ENCODE assay signal across 11 mouse cellular contexts in the genomic region with DNA sequence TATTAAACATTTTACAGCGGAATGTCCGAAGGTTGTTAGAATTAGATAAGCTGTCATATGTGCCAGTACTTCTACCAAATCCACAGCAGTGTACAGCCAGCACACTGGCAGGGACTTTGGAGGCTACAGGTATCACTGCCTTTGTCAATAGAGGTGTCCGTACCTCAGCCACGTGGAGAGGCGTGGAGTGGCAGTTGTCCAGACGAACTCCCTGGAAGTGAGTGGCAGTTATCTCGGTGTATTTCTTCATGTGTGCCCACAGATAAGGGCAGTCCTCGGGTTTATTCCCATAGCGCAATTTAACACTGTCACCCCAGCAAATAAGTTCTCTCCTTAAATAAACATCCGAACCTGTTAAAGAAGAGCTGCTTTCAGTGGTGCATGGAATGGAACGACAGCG.
"Had no signal": no experiment of that assay in that cellular context is flagged by ENCODE, and none has a peak within 500 bp of the region (broad histone marks: within the 10 kb centered on the region; RNA-seq: fewer than 3 reads in every experiment).

No protein-coding gene starts in this region.

- H3K27me3 ChIP-seq: limb, embryonic 13.5 days; midbrain, embryonic 15.5 days; neural tube, embryonic 12.5 days had no signal

- H3K27ac ChIP-seq: hindbrain, postnatal 0 days; limb, embryonic 13.5 days; midbrain, embryonic 15.5 days; neural tube, embryonic 12.5 days; stomach, postnatal 0 days had no signal

- H3K9me3 ChIP-seq: limb, embryonic 13.5 days; midbrain, embryonic 15.5 days; neural tube, embryonic 12.5 days had no signal

- ATAC-seq: hindbrain, postnatal 0 days; midbrain, embryonic 15.5 days had no signal

- H3K4me2 ChIP-seq: limb, embryonic 13.5 days; midbrain, embryonic 11.5 days; midbrain, embryonic 15.5 days; neural tube, embryonic 12.5 days had no signal

- H3K4me1 ChIP-seq: limb, embryonic 13.5 days; midbrain, embryonic 15.5 days; neural tube, embryonic 12.5 days had no signal

- H3K9ac ChIP-seq: limb, embryonic 13.5 days; midbrain, embryonic 15.5 days; neural tube, embryonic 12.5 days had no signal

- DNase-seq: kidney, adult 9 months; left cerebral cortex, postnatal 4 days; lung, adult 18-20 months; thymus, adult 18-20 months; thymus, postnatal 14 days had no signal

- H3K4me3 ChIP-seq: limb, embryonic 13.5 days; midbrain, embryonic 15.5 days; neural tube, embryonic 12.5 days had no signal
